Mouse (Mus musculus) brain, embryonic 14.5 days (tissue): ENCODE results near the gene Pdcd1lg2.

Experiments used
- CTCF ChIP-seq: fragments of 200-500 bp; IDR thresholded peaks from 2 replicates; pipeline ENCODE4 v1.5.1; 2012; ENCODE audit warnings: inconsistent platforms, mild to moderate bottlenecking, moderate library complexity, borderline replicate concordance; ENCODE audit not compliant: insufficient read depth, insufficient read length; ENCODE audit errors: extremely low read depth
- POLR2A ChIP-seq: fragments of 200-500 bp; IDR thresholded peaks from 2 replicates; pipeline ENCODE4 v1.6.1; 2012; ENCODE audit warnings: mild to moderate bottlenecking, inconsistent platforms, borderline replicate concordance; ENCODE audit not compliant: poor library complexity, insufficient read depth, insufficient read length, severe bottlenecking; ENCODE audit errors: extremely low read depth

DNA sequence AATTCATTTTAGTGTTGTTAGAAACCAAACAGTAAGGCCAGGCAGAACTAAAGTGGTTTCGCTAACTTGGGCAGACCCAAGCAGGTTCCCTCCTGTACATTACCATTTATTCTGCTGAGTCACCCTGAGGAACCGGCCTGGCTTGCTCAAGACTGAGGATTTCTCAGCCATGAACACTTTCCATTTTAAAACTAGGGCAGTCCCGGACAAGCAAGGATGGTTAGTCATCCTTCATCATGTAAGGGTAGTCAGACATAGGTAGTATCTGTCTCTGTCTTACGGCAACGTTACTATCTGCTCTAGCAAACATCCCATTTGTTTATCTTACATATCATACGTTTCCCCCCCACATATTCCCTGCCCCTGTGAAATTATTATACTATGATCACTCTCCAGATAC is 25.7 kb upstream of the Pdcd1lg2 start:
- TF ChIP-seq CTCF (no peak), POLR2A (no peak)
